Mouse (Mus musculus) stomach, embryonic 15.5 days (tissue): ENCODE results near the gene Elf4. TPM values are rescaled to one million over a fixed set of nuclear protein-coding genes. Genes with fewer than 3 reads are reported as not detected.

ENCODE experiments used
- ATAC-seq: fragments of 200-750 bp; cut with Nextera tagmentation; 2 replicates; pipeline ENCODE4 v1.8.0; 2017; ENCODE audit warnings: low read depth, moderate number of reproducible peaks, moderate TSS enrichment; ENCODE audit not compliant: insufficient read depth, low FRiP score
- H3K27ac ChIP-seq: fragments of 300-500 bp; sonication (generic); 2 replicates; pipeline ENCODE4 v1.5.1; 2015; ENCODE audit warnings: mild to moderate bottlenecking, inconsistent platforms
- H3K27me3 ChIP-seq: fragments of 300-500 bp; sonication (generic); replicated peaks from 2 replicates; pipeline ENCODE4 v1.6.1; 2015; ENCODE audit warnings: inconsistent platforms
- H3K36me3 ChIP-seq: fragments of 300-500 bp; sonication (generic); 2 replicates; pipeline ENCODE4 v1.6.1; 2015; ENCODE audit warnings: inconsistent platforms
- H3K4me1 ChIP-seq: fragments of 300-500 bp; sonication (generic); 2 replicates; pipeline ENCODE4 v1.6.1; 2015; ENCODE audit warnings: inconsistent platforms
- H3K4me2 ChIP-seq: fragments of 300-500 bp; sonication (generic); 2 replicates; pipeline ENCODE4 v1.6.1; 2015; ENCODE audit warnings: mild to moderate bottlenecking, inconsistent platforms
- H3K4me3 ChIP-seq: fragments of 300-500 bp; sonication (generic); replicated peaks from 2 replicates; pipeline ENCODE4 v1.5.1; 2015; ENCODE audit warnings: inconsistent platforms
- H3K9ac ChIP-seq: fragments of 300-500 bp; sonication (generic); 2 replicates; pipeline ENCODE4 v1.6.1; 2015; ENCODE audit warnings: inconsistent platforms
- H3K9me3 ChIP-seq: fragments of 300-500 bp; sonication (generic); 2 replicates; pipeline ENCODE4 v1.6.1; 2016; ENCODE audit warnings: inconsistent platforms
- WGBS: fragments of 180-500 bp; shearing (Covaris S2); methylation state at CpG from one replicate; pipeline ENCODE4 v1.1.7; 2015; 5-methylcytosine and 5-hydroxymethylcytosine counted together
- polyA plus RNA-seq: library from polyadenylated mRNA; unstranded; fragments of >200 nt; fragmentation: Nextera tagmentation; extraction: Ambion mirVana; gene quantifications from 2 replicates; pipeline ENCODE4 v1.2.1, GENCODE M21; 2015

Gene Elf4
- polyA plus RNA-seq, 1 experiment from 2014 or later: 9.2 TPM

- ATAC-seq: no peak
- Histone ChIP-seq H3K9ac (no peak overlapping the region), H3K27me3 (no peaks in the 10 kb centered on the region), H3K9me3 (no peaks in the 10 kb centered on the region), H3K36me3 (no peaks in the 10 kb centered on the region), H3K4me1 (0 out of 2 replicates have a peak, but pooled peaks cover 6% of the 10 kb centered on the region), H3K4me2 (no peak overlapping the region), H3K4me3 (no peak overlapping the region), H3K27ac (no peak overlapping the region)
- WGBS: 62% methylated on average over 9 of the region's 9 CpGs
Measured at GRCm38 (mm10) chrX:48435477-48435900, 27.4 kb downstream of the Elf4 start.

DNA sequence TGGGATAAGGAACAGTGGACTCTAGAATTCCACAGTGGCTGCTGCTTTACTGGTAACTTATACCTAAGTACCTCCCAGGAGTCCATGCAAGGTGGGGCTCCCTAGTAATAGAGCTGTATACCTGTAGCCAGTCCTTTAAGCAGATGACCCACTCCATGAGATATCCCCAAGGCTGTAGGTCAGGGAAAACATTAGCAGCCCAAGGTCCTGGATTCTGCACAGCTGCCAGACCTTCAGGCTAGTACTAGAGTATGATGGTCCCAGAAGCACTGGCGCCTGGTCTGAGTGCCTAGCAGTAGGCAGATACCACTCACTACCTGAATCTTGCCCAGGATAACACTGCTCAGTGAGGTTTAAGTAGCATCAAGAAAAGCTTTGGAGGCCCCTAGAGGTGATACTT lies 28.7 kb downstream of the Elf4 start:
- 82% methylated on average over 1 of the region's 1 CpGs for WGBS
- Histone ChIP-seq H3K4me1 (0 out of 2 replicates have a peak, but pooled peaks cover 6% of the 10 kb centered on the region), H3K9ac (no peak overlapping the region), H3K4me2 (no peak overlapping the region), H3K9me3 (no peaks in the 10 kb centered on the region), H3K36me3 (no peaks in the 10 kb centered on the region), H3K4me3 (no peak overlapping the region), H3K27ac (no peak overlapping the region), H3K27me3 (no peaks in the 10 kb centered on the region)
- ATAC-seq: no peak

DNA sequence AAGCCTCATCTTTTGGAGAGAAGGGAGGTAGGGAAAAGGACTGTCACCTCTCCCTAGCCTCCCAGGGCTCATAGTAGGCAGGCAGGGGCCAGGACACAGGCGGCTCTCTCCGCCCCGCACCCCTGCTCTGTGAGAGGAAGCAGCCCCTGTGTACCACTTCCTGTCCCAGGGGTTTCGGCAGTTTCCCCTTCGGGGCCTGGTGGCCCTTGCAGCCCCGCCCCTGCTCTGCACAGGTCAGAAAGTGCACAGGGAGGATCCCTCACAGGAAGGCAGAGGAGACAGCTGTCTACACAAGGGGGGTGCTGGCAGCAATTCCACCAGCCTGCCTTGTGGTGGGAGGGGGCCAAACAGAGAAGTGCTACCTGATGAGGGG lies 29.4 kb downstream of the Elf4 start:
- ATAC-seq: no peak
- Histone ChIP-seq H3K36me3 (no peaks in the 10 kb centered on the region), H3K9me3 (no peaks in the 10 kb centered on the region), H3K4me2 (no peak overlapping the region), H3K27me3 (no peaks in the 10 kb centered on the region), H3K27ac (no peak overlapping the region), H3K9ac (no peak overlapping the region), H3K4me1 (0 out of 2 replicates have a peak, but pooled peaks cover 6% of the 10 kb centered on the region), H3K4me3 (no peak overlapping the region)
- 35% methylated on average over 6 of the region's 6 CpGs for WGBS

DNA sequence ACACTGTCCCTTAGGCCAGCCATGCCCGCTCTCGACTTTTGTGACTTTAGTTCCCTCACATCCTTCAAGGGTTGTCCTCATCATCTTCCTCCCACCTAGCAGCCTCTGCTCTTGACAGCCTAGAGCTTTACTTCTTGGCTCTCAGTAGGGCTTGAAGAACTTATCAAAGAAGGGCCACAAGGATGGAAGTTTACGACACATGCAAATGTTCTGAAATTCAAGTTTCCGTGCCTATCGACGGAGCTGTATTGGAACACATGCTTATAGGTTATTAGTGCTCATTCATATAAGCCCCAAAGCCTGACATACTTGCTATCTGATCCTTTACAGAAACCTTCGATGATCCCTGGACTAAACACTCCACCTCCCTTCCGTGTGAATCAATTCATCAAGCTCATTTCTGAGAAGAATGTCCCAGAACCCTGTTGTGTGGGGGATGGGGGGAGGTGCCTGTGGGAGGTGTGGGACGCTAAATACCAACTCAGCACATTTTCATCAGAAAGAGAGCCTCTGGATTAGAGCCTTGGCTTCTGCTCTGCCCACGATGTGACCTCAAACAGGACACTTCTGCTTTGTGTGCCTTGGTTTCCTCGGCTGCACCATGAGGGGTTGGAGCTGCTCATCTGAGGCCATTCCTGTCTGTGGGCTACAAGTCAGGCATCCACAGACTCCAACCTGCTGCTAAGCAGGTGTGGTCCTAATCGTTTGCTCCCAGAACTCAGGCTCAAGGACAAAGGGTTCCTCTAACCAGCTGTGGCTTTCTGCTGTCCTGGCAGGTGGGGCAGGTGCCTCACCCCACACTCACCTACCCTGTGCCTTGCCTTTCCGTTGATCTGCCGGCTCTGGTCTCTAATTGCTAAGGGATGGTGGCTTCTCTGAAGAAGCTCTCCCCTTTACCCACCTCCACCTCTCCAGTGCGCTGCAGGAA lies 30.1 kb downstream of the Elf4 start:
- H3K4me2 ChIP-seq: no peak overlapping the region
- no peaks in the 10 kb centered on the region for H3K27me3 ChIP-seq
- H3K9ac ChIP-seq: no peak overlapping the region
- no peaks in the 10 kb centered on the region for H3K36me3 ChIP-seq
- 0 out of 2 replicates have a peak, but pooled peaks cover 6% of the 10 kb centered on the region for H3K4me1 ChIP-seq
- 60% methylated on average over 15 of the region's 15 CpGs for WGBS
- no peak overlapping the region for H3K27ac ChIP-seq
- H3K9me3 ChIP-seq: no peaks in the 10 kb centered on the region
- ATAC-seq: no peak; the same call in 1 of the 2 replicates
- no peak overlapping the region for H3K4me3 ChIP-seq

DNA sequence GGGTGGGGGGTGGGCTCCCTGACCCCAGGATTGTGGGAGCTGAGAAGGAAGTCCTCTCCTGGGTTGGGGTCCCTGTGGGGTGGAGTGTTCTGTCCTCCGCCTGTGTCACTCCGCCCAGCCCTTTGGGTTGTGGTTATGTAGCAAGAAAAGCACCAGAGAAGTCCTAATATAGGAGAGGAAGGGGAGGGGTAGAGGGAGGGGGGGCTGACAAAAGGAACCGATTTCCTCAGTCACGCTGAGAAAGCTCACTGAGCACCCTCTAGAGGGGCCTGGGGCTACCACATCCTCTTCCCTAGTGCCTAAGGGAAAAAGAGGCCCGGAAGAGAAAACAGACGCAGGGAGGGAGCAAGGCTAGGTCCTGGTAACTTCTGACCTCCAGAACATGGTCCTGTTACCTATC lies 33.4 kb downstream of the Elf4 start:
- no peak overlapping the region for H3K4me2 ChIP-seq
- H3K36me3 ChIP-seq: no peaks in the 10 kb centered on the region
- H3K4me3 ChIP-seq: no peak overlapping the region
- no peak overlapping the region for H3K27ac ChIP-seq
- no peaks in the 10 kb centered on the region for H3K9me3 ChIP-seq
- ATAC-seq: no peak
- no peaks in the 10 kb centered on the region for H3K27me3 ChIP-seq
- H3K4me1 ChIP-seq: 0 out of 2 replicates have a peak, but pooled peaks cover 6% of the 10 kb centered on the region
- 42% methylated on average over 6 of the region's 6 CpGs for WGBS
- no peak overlapping the region for H3K9ac ChIP-seq

DNA sequence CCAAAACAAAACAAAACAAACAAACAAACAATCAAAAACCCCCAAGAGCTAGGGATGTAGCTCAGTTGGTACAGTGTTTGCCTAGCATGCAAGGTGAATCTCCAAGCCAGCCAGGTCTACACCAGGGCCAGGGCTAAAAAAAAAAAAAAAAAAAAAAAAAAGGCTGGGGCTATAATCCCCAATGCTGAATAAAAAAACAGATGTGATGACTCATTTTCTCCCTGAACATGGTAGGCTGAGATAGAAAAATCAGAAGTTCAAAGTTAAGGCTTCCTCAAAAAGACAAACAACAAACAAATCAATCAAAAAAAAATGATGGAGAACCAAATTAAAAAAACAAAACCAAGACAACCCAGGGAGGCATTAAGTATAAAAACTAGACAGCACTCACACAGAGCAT lies 33.8 kb downstream of the Elf4 start:
- no peak overlapping the region for H3K9ac ChIP-seq

DNA sequence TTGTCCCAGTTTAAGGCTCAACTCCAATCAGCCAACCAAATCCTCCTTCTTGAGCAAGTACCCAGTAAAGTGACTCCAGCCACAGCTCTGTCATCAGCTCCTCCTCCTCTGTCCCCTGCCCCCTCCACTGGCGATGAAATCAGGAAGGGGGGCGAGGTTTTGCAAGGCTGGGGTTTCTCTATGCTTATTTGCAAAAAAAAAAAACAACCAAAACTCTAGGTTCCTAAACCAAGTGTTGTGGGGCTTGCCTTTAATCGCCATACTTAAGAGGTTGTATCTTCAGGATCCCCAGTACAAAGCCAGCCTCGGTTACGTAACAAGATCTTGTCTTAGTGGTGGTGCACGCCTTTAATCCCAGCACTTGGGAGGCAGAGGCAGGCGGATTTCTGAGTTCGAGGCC lies 34.3 kb downstream of the Elf4 start:
- Histone ChIP-seq H3K9ac (no peak overlapping the region), H3K9me3 (no peaks in the 10 kb centered on the region), H3K4me2 (no peak overlapping the region), H3K4me3 (no peak overlapping the region), H3K27ac (no peak overlapping the region), H3K36me3 (no peaks in the 10 kb centered on the region), H3K4me1 (0 out of 2 replicates have a peak, but pooled peaks cover 6% of the 10 kb centered on the region), H3K27me3 (no peaks in the 10 kb centered on the region)
- 80% methylated on average over 8 of the region's 8 CpGs for WGBS
- ATAC-seq: no peak

More for the DNA sequence above, 33.8 kb downstream of the Elf4 start:
- no peak overlapping the region for H3K4me3 ChIP-seq
- no peaks in the 10 kb centered on the region for H3K9me3 ChIP-seq
- no peak overlapping the region for H3K27ac ChIP-seq
- no peaks in the 10 kb centered on the region for H3K27me3 ChIP-seq
- ATAC-seq: no peak
- H3K36me3 ChIP-seq: no peaks in the 10 kb centered on the region
- H3K4me2 ChIP-seq: no peak overlapping the region
- 0 out of 2 replicates have a peak, but pooled peaks cover 6% of the 10 kb centered on the region for H3K4me1 ChIP-seq

DNA sequence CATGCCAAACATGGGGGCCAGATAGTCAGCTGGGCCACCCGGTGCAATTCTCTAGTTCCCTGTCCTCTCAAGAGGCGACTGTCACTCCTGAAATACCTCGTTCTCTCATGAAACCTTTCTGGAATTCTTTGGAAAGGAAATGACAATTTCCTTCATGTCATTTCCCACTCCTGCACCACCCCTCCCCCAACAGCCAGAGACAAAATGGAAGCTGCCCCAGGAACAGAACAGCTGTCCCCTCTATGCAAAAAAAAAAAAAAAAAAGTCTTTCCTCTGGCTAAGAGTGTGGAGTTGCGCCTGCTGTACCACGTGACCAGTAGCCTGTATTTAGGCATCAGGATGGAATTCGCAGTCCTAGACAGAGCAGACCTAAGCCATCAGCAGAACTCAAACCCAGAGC lies 34.7 kb downstream of the Elf4 start:
- WGBS: 63% methylated on average over 6 of the region's 6 CpGs
- no peaks in the 10 kb centered on the region for H3K9me3 ChIP-seq
- H3K27me3 ChIP-seq: no peaks in the 10 kb centered on the region
- peak overlapping the region; percentile 9; the same call in 1 of the 2 replicates for H3K27ac ChIP-seq
- ATAC-seq: no peak
- H3K9ac ChIP-seq: no peak overlapping the region
- H3K4me1 ChIP-seq: 0 out of 2 replicates have a peak, but pooled peaks cover 2% of the 10 kb centered on the region
- no peak overlapping the region for H3K4me3 ChIP-seq
- H3K4me2 ChIP-seq: no peak overlapping the region
- H3K36me3 ChIP-seq: no peaks in the 10 kb centered on the region

- Histone ChIP-seq H3K4me3 (no peak overlapping the region), H3K4me2 (0 out of 2 replicates have a peak overlapping the region, but pooled peaks have one; percentile 5)
Measured at GRCm38 (mm10) chrX:48425280-48425679, 37.7 kb downstream of the Elf4 start.

GRCm38 (mm10) chrX:48424583-48424982 lies 38.3 kb downstream of the Elf4 start:
- no peak for ATAC-seq
- no peak overlapping the region for H3K9ac ChIP-seq

More at GRCm38 (mm10) chrX:48425280-48425679, 37.7 kb downstream of the Elf4 start:
- Histone ChIP-seq H3K36me3 (no peaks in the 10 kb centered on the region), H3K9ac (no peak overlapping the region), H3K27ac (no peak overlapping the region), H3K9me3 (no peaks in the 10 kb centered on the region), H3K4me1 (no peaks in the 10 kb centered on the region), H3K27me3 (no peaks in the 10 kb centered on the region)
- 50% methylated on average over 7 of the region's 7 CpGs for WGBS
- ATAC-seq: no peak

DNA sequence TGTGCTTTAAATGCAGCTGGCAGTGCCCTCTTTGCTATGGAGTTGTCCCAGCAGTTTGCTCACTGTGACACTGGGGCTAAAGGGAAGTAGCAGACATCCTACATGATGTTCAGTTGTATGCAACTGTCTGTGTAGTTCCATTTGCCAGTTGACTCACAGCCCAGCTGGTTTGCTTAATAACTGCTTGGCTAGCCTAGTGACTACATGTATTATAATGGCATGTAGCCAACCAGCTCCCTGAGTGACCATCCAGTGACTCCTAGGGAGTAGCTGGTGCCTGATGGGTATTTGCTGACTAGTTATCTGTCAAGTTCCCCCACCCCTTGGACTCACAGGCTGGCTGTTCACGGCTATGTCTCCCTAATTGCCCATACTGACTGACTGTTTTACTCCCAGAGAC lies 39.3 kb downstream of the Elf4 start:
- Histone ChIP-seq H3K27ac (no peak overlapping the region), H3K4me2 (no peak overlapping the region), H3K4me1 (no peaks in the 10 kb centered on the region), H3K9ac (no peak overlapping the region), H3K4me3 (no peak overlapping the region), H3K9me3 (no peaks in the 10 kb centered on the region), H3K27me3 (no peaks in the 10 kb centered on the region), H3K36me3 (no peaks in the 10 kb centered on the region)
- 48% methylated on average over 1 of the region's 1 CpGs for WGBS
- ATAC-seq: no peak

More at GRCm38 (mm10) chrX:48424583-48424982, 38.3 kb downstream of the Elf4 start:
- Histone ChIP-seq H3K9me3 (no peaks in the 10 kb centered on the region), H3K4me1 (no peaks in the 10 kb centered on the region), H3K4me2 (0 out of 2 replicates have a peak overlapping the region, but pooled peaks have one; percentile 5), H3K27me3 (no peaks in the 10 kb centered on the region), H3K4me3 (no peak overlapping the region), H3K27ac (0 out of 2 replicates have a peak overlapping the region, but pooled peaks have one; percentile 11), H3K36me3 (no peaks in the 10 kb centered on the region)
- 50% methylated on average over 3 of the region's 3 CpGs for WGBS

DNA sequence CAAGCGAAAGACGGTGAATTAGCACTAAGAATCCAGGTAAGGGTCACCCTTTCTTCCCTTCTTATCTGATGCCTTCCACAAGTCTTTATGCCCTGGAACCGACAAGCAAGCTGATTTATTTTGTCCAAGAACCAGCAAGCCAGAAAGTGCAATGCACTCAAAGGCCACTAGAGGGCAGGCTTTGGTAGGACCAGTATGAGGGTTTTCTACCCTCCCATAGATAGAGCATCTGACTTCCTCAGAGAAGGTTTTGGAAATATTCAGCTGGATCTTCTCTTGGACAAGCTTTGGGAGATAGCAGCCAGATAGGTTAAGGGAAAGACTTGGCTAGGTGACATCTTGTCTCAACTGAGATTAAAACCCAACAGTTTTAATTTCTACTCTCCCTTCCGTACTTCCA lies 39.9 kb downstream of the Elf4 start:
- ATAC-seq: no peak
- H3K9me3 ChIP-seq: no peaks in the 10 kb centered on the region
- H3K9ac ChIP-seq: no peak overlapping the region
- H3K4me1 ChIP-seq: no peaks in the 10 kb centered on the region
- H3K4me3 ChIP-seq: no peak overlapping the region
- no peaks in the 10 kb centered on the region for H3K27me3 ChIP-seq
- no peaks in the 10 kb centered on the region for H3K36me3 ChIP-seq
- 31% methylated on average over 4 of the region's 4 CpGs for WGBS
- H3K4me2 ChIP-seq: no peak overlapping the region
- H3K27ac ChIP-seq: no peak overlapping the region
